In the genomic region with DNA sequence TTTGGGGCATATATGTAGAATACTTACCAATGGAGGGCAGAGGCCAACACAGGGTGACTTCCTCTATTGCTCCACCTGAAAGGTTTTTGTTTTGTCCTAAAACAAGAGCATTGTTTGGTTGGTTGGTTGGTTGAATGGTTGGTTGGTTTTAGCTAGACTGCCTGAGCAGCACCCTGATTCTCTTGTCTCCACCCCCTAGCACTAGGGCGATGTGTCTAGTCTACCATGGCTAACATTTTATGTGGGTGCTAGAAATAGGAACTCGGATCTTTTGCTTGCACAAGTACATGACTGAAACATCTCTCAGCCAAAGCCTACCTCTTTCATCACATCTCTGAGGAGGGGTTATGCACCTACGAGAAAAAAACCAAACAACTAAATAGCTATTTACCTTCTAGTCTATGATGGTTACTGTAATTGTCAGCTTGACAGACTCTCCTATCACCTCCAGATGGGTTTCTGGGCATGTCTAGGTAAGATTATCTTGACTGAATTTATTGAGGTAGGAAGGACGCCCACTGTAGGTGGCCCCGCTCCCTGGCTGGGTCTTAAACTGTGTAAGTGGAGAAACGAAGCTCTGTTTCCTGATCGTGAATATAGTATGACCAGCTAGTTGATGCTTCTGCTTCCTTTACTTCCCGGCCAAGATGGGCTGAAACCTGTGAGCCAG, we compare ENCODE assay signal across 14 mouse cellular contexts.
DNase-seq lines count a peak whose midpoint lies in the region; ATAC-seq and TF ChIP-seq lines count a peak whose summit lies in the region.
"Had no signal": no experiment of that assay in that cellular context is flagged by ENCODE, and none has a peak within 500 bp of the region (broad histone marks: within the 10 kb centered on the region; RNA-seq: fewer than 3 reads in every experiment).

No protein-coding gene starts in this region.

- H3K27me3 ChIP-seq in megakaryocyte, embryonic 14.5 days (replicated peaks): no peaks in the 10 kb centered on the region
- H3K27me3 ChIP-seq in forebrain, embryonic 15.5 days: no peaks in the 10 kb centered on the region
- H3K27me3 ChIP-seq: lung, embryonic 15.5 days had no signal

- H3K27ac ChIP-seq in bone marrow, adult 2 months (ENCODE audit: control insufficient read depth, insufficient read depth, low read depth, low read length, poor library complexity): peak overlapping the region; percentile 73; the same call in 1 of the 2 replicates
- no peak overlapping the region for H3K27ac ChIP-seq in forebrain, embryonic 15.5 days (replicated peaks)
- H3K27ac ChIP-seq: lung, embryonic 15.5 days had no signal

- no peaks in the 10 kb centered on the region for H3K9me3 ChIP-seq in megakaryocyte, embryonic 14.5 days
- H3K9me3 ChIP-seq in forebrain, embryonic 15.5 days: no peaks in the 10 kb centered on the region
- H3K9me3 ChIP-seq: lung, embryonic 15.5 days had no signal

- H3K4me1 ChIP-seq in bone marrow, adult 2 months (ENCODE audit: control insufficient read depth, insufficient read depth, low read length): peaks cover 6% of the 10 kb centered on the region
- H3K4me1 ChIP-seq in megakaryocyte, embryonic 14.5 days: peaks cover 65% of the 10 kb centered on the region
- no peaks in the 10 kb centered on the region for H3K4me1 ChIP-seq in forebrain, embryonic 15.5 days

- no peak for ATAC-seq in forebrain, embryonic 15.5 days (replicated peaks)

- peak; percentile 37 for DNase-seq in 416B (ENCODE audit: low read depth)
- DNase-seq in liver: peak; percentile 52
- no peak for DNase-seq in kidney, postnatal 36 days
- no peak for DNase-seq in testis, postnatal 10 days (ENCODE audit: low spot score)
- DNase-seq: adrenal gland, postnatal 10 days; cerebellum, adult 9-11 months; gastrocnemius, postnatal 10 days; heart, postnatal 14 days; kidney, adult 9 months; right cerebral cortex, adult 18-20 months had no signal

- TF ChIP-seq POLR2A in bone marrow, adult 2 months (IDR thresholded peaks at IDR 0.05; ENCODE audit: borderline replicate concordance, control insufficient read depth, low read depth, low read length): no peak

- H3K4me2 ChIP-seq in forebrain, embryonic 15.5 days (replicated peaks): no peak overlapping the region
- H3K4me2 ChIP-seq: lung, embryonic 15.5 days had no signal

- WGBS in bone marrow, adult 2 months: 17% methylated on average over 8 of the region's 8 CpGs
- 92% methylated on average over 8 of the region's 8 CpGs for WGBS in forebrain, embryonic 15.5 days

- H3K9ac ChIP-seq in forebrain, embryonic 15.5 days (replicated peaks): no peak overlapping the region
- H3K9ac ChIP-seq: lung, embryonic 15.5 days had no signal

- no peak for TF ChIP-seq CTCF in bone marrow, adult 2 months (IDR thresholded peaks at IDR 0.05; ENCODE audit: control insufficient read depth, insufficient read depth, low read length)

- H3K36me3 ChIP-seq in megakaryocyte, embryonic 14.5 days (replicated peaks; ENCODE audit: low read length): peaks cover 33% of the 10 kb centered on the region
- H3K36me3 ChIP-seq in forebrain, embryonic 15.5 days: no peaks in the 10 kb centered on the region
- H3K36me3 ChIP-seq: lung, embryonic 15.5 days had no signal

- H3K4me3 ChIP-seq in bone marrow, adult 2 months (replicated peaks; ENCODE audit: control insufficient read depth, low read depth, low read length): peak overlapping the region; percentile 46
- H3K4me3 ChIP-seq in megakaryocyte, embryonic 14.5 days (replicated peaks): peak overlapping the region; percentile 94
- H3K4me3 ChIP-seq in forebrain, embryonic 15.5 days: no peak overlapping the region
- H3K4me3 ChIP-seq: lung, embryonic 15.5 days had no signal

Comparison
In these comparisons a context has a peak if more than half of its experiments do, and no peak if none do; other contexts are left out.
1. DNase-seq: peak in 416B (single experiment) and liver (single experiment); none in kidney, postnatal 36 days (0 of 2) and testis, postnatal 10 days (single experiment).